Mouse (Mus musculus) kidney, adult 2 months (tissue): ENCODE data around the gene Crmp1. TPM values are rescaled to one million over a fixed set of nuclear protein-coding genes. Genes with fewer than 3 reads are reported as not detected.

ENCODE experiments used
- DNase-seq: peaks from one replicate; pipeline ENCODE4 v3.0.0; 2021
- H3K27ac ChIP-seq: fragments of 200-500 bp; 2 replicates; pipeline ENCODE4 v1.5.1; 2012; ENCODE audit warnings: low read depth, low read length, control low read depth, inconsistent platforms; ENCODE audit not compliant: insufficient read depth
- H3K27me3 ChIP-seq: fragments of 200-500 bp; replicated peaks from 2 replicates; pipeline ENCODE4 v1.6.1; 2012; ENCODE audit warnings: mild to moderate bottlenecking, moderate library complexity, low read length, inconsistent platforms; ENCODE audit not compliant: control insufficient read depth, insufficient read depth
- H3K36me3 ChIP-seq: fragments of 200-500 bp; 2 replicates; pipeline ENCODE4 v1.6.1; 2012; ENCODE audit warnings: mild to moderate bottlenecking, moderate library complexity, low read length, inconsistent platforms; ENCODE audit not compliant: control insufficient read depth, insufficient read depth
- H3K4me1 ChIP-seq: fragments of 200-500 bp; 2 replicates; pipeline ENCODE4 v1.6.1; 2011; ENCODE audit warnings: low read length; ENCODE audit not compliant: control insufficient read depth, insufficient read depth
- H3K4me3 ChIP-seq: fragments of 200-500 bp; 2 replicates; pipeline ENCODE4 v1.5.1; 2011; ENCODE audit warnings: mild to moderate bottlenecking, low read depth, low read length, control low read depth; ENCODE audit not compliant: insufficient read depth
- CTCF ChIP-seq: fragments of 200-500 bp; conservative IDR thresholded peaks from 2 replicates; pipeline ENCODE4 v1.5.1; 2011; ENCODE audit warnings: low read depth, mild to moderate bottlenecking, control low read depth, low read length, moderate library complexity, mixed read lengths; ENCODE audit not compliant: insufficient read depth, insufficient read length
- POLR2A ChIP-seq: fragments of 200-500 bp; IDR thresholded peaks from one replicate; pipeline ENCODE4 v1.6.1; 2011; ENCODE audit warnings: low read depth, low read length, control low read depth
- WGBS: fragments of 180-500 bp; shearing (Covaris S2); methylation state at CpG from one replicate; pipeline ENCODE4 v1.1.7; 2018; 5-methylcytosine and 5-hydroxymethylcytosine counted together
- polyA plus RNA-seq: library from polyadenylated mRNA; depleted of rRNA; stranded (reverse); fragments of >200 nt; gene quantifications from 2 replicates; pipeline ENCODE4 v1.2.3, GENCODE M21; 2012

Gene Crmp1
- polyA plus RNA-seq, 1 experiment = 0.59 TPM

DNA sequence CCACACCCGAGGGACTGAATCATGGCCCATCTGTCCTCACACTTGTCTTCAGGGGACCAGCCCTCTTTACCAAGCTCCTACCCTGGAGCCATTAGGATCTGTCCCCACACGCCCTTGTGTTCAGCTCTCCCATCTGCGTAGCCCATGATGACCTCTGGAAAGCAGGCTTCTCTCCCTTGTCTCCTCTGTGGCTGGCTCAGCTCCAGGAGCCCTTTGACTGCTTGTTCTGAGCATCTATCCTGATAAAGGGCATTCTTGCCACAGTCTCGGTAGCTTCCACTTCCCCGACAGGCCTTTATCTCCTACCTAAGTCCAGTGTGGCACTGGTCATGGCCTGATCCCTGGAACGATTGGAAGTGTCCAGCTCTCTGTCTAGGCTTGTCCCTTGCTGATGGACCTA is 84.9 kb downstream of the Crmp1 start:
- 67% methylated on average over 6 of the region's 6 CpGs for WGBS
- no peak for TF ChIP-seq CTCF
- TF ChIP-seq POLR2A = no peak
- Histone ChIP-seq H3K36me3 (peaks cover 2% of the 10 kb centered on the region), H3K27me3 (no peaks in the 10 kb centered on the region), H3K4me1 (peaks cover 15% of the 10 kb centered on the region), H3K4me3 (no peak overlapping the region), H3K27ac (no peak overlapping the region)
- DNase-seq = peak; percentile 67

DNA sequence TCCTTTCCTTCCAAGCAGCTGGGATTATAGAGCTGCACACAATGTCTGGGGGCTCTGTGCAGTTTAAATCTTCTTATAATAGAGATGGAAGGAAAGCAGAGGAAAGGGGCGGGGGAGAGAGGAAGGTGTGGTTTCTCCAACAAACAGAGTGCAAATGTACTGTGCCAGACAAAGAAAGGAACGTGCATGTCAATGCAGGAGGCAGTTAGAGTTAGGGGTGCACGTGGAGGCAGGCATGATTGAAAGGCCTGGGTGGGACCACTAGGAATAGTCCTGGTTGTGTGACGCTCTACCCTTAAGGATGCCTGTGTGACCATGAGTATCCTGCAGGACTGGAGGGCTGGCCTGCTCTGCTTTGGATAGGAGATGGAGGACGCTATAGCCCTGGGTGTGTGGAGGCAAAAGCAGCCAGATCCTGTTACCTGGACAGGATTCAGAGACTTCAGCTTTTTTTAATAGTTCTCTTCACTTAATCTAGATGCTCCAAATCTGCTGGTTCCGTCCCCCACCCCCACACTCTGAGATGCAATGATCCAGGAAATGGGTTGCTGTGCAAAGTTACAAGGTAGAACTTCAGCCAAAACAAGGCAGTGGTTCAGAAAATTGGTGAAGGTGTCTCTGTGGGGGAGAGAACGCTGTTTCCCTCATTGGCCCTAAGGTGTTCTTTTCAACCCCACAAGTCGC is 88.9 kb downstream of the Crmp1 start:
- Histone ChIP-seq H3K36me3 (no peaks in the 10 kb centered on the region; the same call in 1 of the 2 replicates), H3K27me3 (no peaks in the 10 kb centered on the region), H3K4me3 (no peak overlapping the region), H3K4me1 (peaks cover 44% of the 10 kb centered on the region), H3K27ac (peak overlapping the region; percentile 88)
- DNase-seq = no peak
- WGBS = 49% methylated on average over 8 of the region's 8 CpGs
- TF ChIP-seq POLR2A (no peak), CTCF (no peak)

DNA sequence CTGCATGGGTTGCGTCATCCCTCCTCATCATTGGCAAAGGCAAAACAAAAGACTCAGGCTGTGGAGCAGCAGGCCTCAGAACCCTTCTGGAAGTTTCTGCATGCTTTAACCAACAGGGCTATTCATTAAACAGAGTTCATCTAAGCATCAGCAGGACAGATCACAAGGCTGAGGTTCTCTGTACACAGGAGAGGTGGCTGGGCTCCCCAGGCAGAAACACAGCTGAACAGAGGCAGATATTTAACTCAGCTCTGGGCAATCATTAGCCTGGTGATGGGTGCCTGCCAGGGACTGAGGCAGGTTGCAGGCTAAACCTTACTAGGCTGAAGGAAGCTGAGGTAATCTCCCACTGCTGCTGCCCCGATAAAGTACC is 89.4 kb downstream of the Crmp1 start:
- Histone ChIP-seq H3K27me3 (no peaks in the 10 kb centered on the region), H3K27ac (peak overlapping the region; percentile 88), H3K4me1 (peaks cover 44% of the 10 kb centered on the region), H3K4me3 (no peak overlapping the region), H3K36me3 (no peaks in the 10 kb centered on the region; the same call in 1 of the 2 replicates)
- TF ChIP-seq POLR2A (no peak), CTCF (no peak)
- DNase-seq = peak; percentile 97
- 32% methylated on average over 2 of the region's 2 CpGs for WGBS

DNA sequence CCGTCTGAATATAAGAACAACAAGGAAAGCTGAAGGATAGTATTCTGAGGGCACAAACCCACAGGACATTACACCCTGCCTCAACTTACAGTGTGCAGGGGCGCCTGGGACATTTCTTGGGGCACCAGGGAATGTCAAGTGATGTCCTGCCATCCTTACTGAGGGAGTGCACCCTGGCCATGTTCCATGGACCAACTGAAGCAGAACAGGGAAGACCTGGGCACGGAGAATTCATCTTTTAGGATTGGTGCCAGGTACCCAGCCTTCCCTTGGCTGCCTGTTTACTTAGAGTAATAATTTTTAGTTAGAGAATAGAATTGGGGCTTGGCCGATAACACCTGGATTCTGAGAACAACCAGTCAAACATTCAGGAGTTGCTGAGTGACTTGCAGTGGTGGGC is 90.3 kb downstream of the Crmp1 start:
- Histone ChIP-seq H3K4me3 (no peak overlapping the region), H3K27ac (peak overlapping the region; percentile 75), H3K27me3 (no peaks in the 10 kb centered on the region), H3K36me3 (no peaks in the 10 kb centered on the region), H3K4me1 (peaks cover 44% of the 10 kb centered on the region)
- DNase-seq = peak; percentile 92
- TF ChIP-seq CTCF (no peak), POLR2A (no peak)
- 49% methylated on average over 4 of the region's 4 CpGs for WGBS

DNA sequence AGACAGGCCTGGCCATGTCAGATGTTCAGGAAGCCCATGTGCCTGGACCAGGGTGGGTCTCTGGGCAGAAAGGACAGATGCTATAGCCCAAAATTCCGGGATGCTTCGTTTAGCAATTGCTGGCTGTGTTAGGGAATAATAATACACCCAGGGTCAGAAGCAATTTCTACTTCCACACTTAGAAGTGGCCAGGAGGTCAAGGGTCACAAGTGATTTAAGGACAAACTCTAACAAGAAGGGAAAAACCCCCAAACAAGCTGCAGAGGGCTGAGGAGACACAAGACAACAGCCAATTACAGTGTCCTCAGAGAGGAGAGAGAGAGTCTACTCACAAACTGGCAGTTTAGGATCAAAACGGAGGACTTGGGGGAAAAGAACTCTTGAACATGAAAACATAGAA is 93.3 kb downstream of the Crmp1 start:
- Histone ChIP-seq H3K27ac (peak overlapping the region; percentile 33; the same call in 1 of the 2 replicates), H3K36me3 (no peaks in the 10 kb centered on the region), H3K4me1 (peaks cover 56% of the 10 kb centered on the region), H3K27me3 (no peaks in the 10 kb centered on the region), H3K4me3 (peak overlapping the region; percentile 8; the same call in 1 of the 2 replicates)
- 33% methylated on average over 3 of the region's 3 CpGs for WGBS
- DNase-seq = peak; percentile 69
- no peak for TF ChIP-seq CTCF
- TF ChIP-seq POLR2A = no peak

DNA sequence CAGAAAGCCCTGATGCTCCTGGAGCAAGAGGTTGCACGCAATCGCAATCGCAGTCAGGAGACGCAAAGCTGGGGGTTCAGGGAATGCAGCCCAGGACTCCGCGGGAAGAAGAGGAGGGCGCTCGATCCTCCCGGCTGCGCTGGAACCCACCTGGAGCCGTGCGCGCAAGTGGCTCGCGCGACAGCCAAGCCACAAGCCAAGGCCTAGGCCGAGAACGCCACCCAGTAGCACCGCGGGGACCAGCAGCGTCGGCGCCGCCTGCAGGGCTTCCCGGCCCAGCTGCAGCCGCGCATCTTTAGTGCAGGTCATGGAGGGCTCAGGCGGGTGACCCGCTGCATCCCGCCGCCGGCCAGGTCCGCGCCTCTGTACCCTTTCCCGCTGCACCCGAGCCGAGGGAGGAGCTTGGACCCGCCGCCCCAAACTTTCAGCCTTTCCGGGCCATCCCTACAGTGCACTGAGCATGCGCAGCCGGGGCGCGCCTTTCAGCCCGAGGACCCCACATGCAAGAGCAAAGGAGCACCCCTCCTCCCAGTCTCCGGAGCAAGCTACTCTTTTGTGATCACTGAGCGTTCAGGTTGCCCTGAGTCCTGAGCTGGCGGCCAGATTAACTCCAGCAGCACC is 94.9 kb downstream of the Crmp1 start, which contains the start of gene Evc:
Evc (minus strand) TSS at position 410 of the 621 bp plus-strand sequence.
- TF ChIP-seq POLR2A (no peak), CTCF (no peak)
- Histone ChIP-seq H3K27ac (peak within 1 kb of the TSS; percentile 70), H3K36me3 (no peaks in the 10 kb centered on the region), H3K4me3 (peak within 1 kb of the TSS; percentile 72), H3K27me3 (no peaks in the 10 kb centered on the region), H3K4me1 (peaks cover 44% of the 10 kb centered on the region)
- WGBS = under 1% methylated on average over 48 of the region's 48 CpGs
- peak; percentile 89 for DNase-seq

GRCm38 (mm10) chr5:37337696-37338095 is 96.0 kb downstream of the Crmp1 start:
- Histone ChIP-seq H3K4me1 (peaks cover 36% of the 10 kb centered on the region), H3K36me3 (no peaks in the 10 kb centered on the region), H3K27ac (peak overlapping the region; percentile 57), H3K27me3 (no peaks in the 10 kb centered on the region), H3K4me3 (peak overlapping the region; percentile 72)
- TF ChIP-seq CTCF (no peak), POLR2A (no peak)
- DNase-seq = no peak
- 67% methylated on average over 3 of the region's 3 CpGs for WGBS
